Mouse (Mus musculus): ENCODE data around the gene Pip4k2a. TPM values are rescaled to one million over a fixed set of nuclear protein-coding genes. Genes with fewer than 3 reads are reported as not detected.

The Pip4k2a gene
- polyA plus RNA-seq, 1 experiment = 6.3 TPM

DNA sequence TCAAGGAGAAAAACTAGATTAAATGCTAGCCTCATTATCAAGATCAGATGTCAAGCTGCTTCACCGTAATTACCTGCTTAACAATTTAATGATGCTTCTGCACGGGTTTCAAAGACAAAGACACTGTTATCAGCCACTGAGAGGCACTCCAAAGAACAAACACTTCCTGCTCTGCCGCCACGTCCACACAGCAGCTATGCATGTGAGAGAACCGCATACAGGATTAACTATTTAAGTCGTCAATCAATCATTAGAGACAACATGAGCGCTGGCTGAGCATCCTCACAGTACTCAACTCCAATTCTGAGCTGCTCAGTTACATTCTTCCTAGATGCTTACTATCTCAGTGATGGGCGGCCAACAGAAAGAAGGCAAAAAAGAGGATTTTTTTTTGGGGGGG, 147.3 kb downstream of the Pip4k2a start:
- Histone ChIP-seq H3K4me3 (ENCODE audit: insufficient read depth, low read depth, low read length) (no peak overlapping the region), H3K4me1 (ENCODE audit: control insufficient read depth, insufficient read depth, insufficient read length, low read length) (no peaks in the 10 kb centered on the region), H3K27ac (replicated peaks; ENCODE audit: low read depth, low read length) (no peak overlapping the region)

DNA sequence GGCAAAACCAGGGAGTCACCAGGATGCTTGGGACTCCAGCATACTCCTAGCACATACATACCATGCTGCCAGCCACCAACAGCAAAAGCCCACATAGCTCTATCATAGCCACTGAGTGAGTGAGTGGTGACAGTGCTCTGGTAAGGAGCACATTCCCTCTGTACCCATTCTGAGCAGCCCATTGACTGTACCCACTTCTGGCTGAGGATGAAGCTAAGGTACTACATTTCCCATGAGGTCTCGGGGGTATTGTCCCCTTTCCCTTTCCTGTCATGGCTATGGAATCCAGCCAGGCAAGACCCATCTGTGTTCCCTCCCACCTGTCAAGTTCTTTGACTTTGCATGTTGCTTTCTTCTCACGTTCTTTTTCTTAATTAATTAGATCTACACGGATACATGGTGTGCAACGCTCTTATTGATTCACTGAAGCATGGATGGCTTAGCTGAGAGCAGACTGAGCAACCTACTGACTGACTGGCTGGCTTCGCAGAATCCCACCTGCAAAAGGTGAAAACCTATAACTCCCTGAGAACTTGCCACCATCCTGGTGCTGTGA, 149.8 kb downstream of the Pip4k2a start:
- no peak overlapping the region for H3K27ac ChIP-seq (replicated peaks; ENCODE audit: low read depth, low read length)
- H3K4me3 ChIP-seq (ENCODE audit: insufficient read depth, low read depth, low read length) = no peak overlapping the region
- H3K4me1 ChIP-seq (ENCODE audit: control insufficient read depth, insufficient read depth, insufficient read length, low read length) = no peaks in the 10 kb centered on the region

GRCm38 (mm10) chr2:18842527-18842926, 155.4 kb downstream of the Pip4k2a start:
- no peaks in the 10 kb centered on the region for H3K4me1 ChIP-seq (ENCODE audit: control insufficient read depth, insufficient read depth, insufficient read length, low read length)
- no peak overlapping the region for H3K4me3 ChIP-seq (ENCODE audit: insufficient read depth, low read depth, low read length)
- no peak overlapping the region for H3K27ac ChIP-seq (replicated peaks; ENCODE audit: low read depth, low read length)

- H3K4me1 ChIP-seq (ENCODE audit: control insufficient read depth, insufficient read depth, insufficient read length, low read length) = no peaks in the 10 kb centered on the region
- no peak overlapping the region for H3K4me3 ChIP-seq (ENCODE audit: insufficient read depth, low read depth, low read length)
- no peak overlapping the region for H3K27ac ChIP-seq (replicated peaks; ENCODE audit: low read depth, low read length)
Measured at GRCm38 (mm10) chr2:18841051-18841450, 156.9 kb downstream of the Pip4k2a start.

DNA sequence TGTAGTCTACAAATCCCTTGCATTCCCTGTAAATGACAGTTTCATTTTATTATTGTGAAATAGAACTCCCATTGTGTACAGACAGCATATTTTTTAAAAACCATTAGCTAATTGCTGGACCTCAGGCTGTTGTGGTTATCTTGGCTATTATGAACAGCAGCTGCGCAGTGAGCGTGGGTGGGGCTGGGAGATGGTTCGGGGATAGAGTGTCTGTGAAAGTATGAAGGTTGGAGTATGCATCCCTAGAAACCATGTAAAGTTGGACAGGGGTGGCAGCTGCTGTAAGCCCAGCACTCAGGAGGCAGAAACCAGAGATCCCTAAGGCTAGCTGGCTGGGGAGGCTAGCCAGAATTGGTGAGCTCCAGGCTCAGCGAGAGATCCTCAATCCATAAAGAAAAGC, 158.4 kb downstream of the Pip4k2a start:
- Histone ChIP-seq H3K4me3 (ENCODE audit: insufficient read depth, low read depth, low read length) (no peak overlapping the region), H3K27ac (replicated peaks; ENCODE audit: low read depth, low read length) (no peak overlapping the region), H3K4me1 (ENCODE audit: control insufficient read depth, insufficient read depth, insufficient read length, low read length) (no peaks in the 10 kb centered on the region)

GRCm38 (mm10) chr2:18835266-18835908, 162.5 kb downstream of the Pip4k2a start:
- Histone ChIP-seq H3K4me1 (ENCODE audit: control insufficient read depth, insufficient read depth, insufficient read length, low read length) (no peaks in the 10 kb centered on the region), H3K27ac (replicated peaks; ENCODE audit: low read depth, low read length) (no peak overlapping the region)

DNA sequence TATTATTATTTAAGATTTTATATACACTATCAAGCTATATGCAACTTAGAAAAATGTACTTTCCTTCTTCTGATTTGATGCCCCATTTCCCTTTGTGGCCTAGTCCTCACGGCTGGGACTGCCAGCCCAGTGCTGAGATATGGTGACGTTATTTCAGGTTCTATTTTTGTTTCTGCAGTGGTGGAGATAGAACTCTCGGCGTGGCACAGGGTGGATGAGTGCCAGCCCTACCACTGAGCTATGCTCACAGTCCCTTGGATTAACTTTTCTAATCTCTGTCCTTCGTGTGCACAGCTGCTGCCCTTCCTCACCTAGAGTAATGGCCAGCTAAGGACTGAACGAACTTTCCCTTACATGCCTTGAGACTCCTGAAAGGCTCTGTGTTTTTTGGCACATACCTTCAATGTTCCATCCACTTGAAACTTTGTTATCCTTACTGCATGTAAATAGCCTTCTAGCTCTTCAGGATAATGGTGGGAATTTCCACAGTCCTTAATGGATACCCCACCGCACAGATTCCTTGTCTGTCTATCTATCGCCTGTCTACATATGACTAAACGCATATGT, 164.8 kb downstream of the Pip4k2a start:
- H3K27ac ChIP-seq (replicated peaks; ENCODE audit: low read depth, low read length) = no peak overlapping the region
- H3K4me3 ChIP-seq (ENCODE audit: insufficient read depth, low read depth, low read length) = no peak overlapping the region
- no peaks in the 10 kb centered on the region for H3K4me1 ChIP-seq (ENCODE audit: control insufficient read depth, insufficient read depth, insufficient read length, low read length)

More at GRCm38 (mm10) chr2:18835266-18835908, 162.5 kb downstream of the Pip4k2a start:
- H3K4me3 ChIP-seq (ENCODE audit: insufficient read depth, low read depth, low read length) = no peak overlapping the region

- Histone ChIP-seq H3K4me3 (ENCODE audit: insufficient read depth, low read depth, low read length) (no peak overlapping the region), H3K27ac (replicated peaks; ENCODE audit: low read depth, low read length) (no peak overlapping the region), H3K4me1 (ENCODE audit: control insufficient read depth, insufficient read depth, insufficient read length, low read length) (no peaks in the 10 kb centered on the region)
Measured at GRCm38 (mm10) chr2:18831031-18831774, 166.7 kb downstream of the Pip4k2a start.

DNA sequence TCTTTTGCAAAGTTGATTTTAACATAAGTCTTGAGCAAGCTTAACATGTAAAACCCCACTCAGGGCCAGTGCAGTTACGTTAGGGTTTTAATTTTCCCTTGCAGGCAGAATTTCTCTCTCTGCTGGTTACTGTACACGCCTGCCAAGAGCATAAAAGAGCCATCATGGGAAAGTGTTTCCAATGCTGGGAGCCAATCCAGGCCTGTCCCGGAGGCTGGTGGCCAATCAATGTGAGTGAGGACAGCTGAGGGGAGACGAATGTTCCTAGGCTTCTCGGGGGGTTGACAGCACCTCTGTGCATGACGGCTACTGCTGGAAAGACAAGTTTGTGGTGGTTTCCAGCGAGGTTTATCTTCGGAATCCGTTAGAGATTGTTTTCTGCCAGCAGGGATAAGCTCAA, 175.2 kb downstream of the Pip4k2a start:
- H3K4me3 ChIP-seq (ENCODE audit: insufficient read depth, low read depth, low read length) = no peak overlapping the region
- H3K4me1 ChIP-seq (ENCODE audit: control insufficient read depth, insufficient read depth, insufficient read length, low read length) = peaks cover 8% of the 10 kb centered on the region; the same call in 1 of the 2 replicates
- no peak overlapping the region for H3K27ac ChIP-seq (replicated peaks; ENCODE audit: low read depth, low read length)

GRCm38 (mm10) chr2:18821451-18822379, 176.2 kb downstream of the Pip4k2a start:
- Histone ChIP-seq H3K4me3 (ENCODE audit: insufficient read depth, low read depth, low read length) (peak overlapping the region; percentile 58), H3K27ac (replicated peaks; ENCODE audit: low read depth, low read length) (peak overlapping the region; percentile 64), H3K4me1 (ENCODE audit: control insufficient read depth, insufficient read depth, insufficient read length, low read length) (peaks cover 8% of the 10 kb centered on the region; the same call in 1 of the 2 replicates)

- Histone ChIP-seq H3K4me1 (ENCODE audit: control insufficient read depth, insufficient read depth, insufficient read length, low read length) (peaks cover 8% of the 10 kb centered on the region; the same call in 1 of the 2 replicates), H3K27ac (replicated peaks; ENCODE audit: low read depth, low read length) (no peak overlapping the region)
Measured at GRCm38 (mm10) chr2:18819520-18819919, 178.4 kb downstream of the Pip4k2a start.

DNA sequence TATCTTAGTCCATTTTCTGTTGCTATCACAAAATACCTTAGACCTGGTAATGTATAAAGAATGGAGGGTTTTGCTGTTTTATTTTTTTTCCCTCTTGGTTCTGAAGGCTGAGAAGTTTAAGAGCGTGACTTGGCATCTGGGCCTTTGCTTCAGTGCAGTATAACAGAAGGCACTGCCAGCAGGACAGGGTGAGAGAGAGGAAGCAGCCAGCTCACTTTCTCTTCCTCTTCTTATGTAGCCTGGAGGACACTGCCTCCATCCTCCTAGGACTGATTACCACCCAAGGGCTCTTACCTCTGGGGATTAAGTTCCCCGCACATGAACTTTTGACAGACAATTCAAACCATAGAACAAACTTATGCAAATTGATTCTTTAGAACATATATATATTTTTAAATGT, 181.9 kb downstream of the Pip4k2a start:
- Histone ChIP-seq H3K27ac (replicated peaks; ENCODE audit: low read depth, low read length) (no peak overlapping the region), H3K4me3 (ENCODE audit: insufficient read depth, low read depth, low read length) (no peak overlapping the region), H3K4me1 (ENCODE audit: control insufficient read depth, insufficient read depth, insufficient read length, low read length) (peaks cover 2% of the 10 kb centered on the region; the same call in 1 of the 2 replicates)

More at GRCm38 (mm10) chr2:18819520-18819919, 178.4 kb downstream of the Pip4k2a start:
- H3K4me3 ChIP-seq (ENCODE audit: insufficient read depth, low read depth, low read length) = no peak overlapping the region

DNA sequence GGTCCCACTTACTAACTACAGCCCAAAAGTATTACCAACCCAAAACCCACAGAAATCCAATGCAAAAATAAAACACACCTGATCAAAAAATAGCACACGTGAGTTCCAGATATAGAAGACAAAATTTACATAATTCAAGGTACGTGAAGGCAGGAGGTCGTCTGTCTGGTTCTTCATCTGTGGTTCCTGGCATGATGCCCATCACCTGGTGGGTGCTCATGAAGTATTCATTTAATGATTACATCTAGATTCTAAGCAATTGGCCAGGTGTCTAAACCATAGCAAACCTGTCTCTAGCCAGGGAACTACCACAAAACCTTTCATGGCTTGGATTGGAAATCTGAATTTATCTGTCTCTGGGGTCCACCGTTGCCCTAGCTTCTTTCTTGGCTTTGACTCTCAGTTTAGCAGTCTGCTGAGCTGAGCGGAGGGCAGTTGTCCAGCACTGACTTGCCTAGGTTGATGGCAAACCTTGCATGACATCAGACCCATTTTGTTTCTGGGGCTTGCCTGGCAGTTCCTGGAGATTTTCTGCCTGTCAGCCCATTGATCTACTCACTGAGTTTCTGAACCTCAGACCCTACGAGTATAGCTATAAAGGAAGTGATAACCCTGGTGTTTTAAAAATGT, 182.5 kb downstream of the Pip4k2a start:
- Histone ChIP-seq H3K27ac (replicated peaks; ENCODE audit: low read depth, low read length) (no peak overlapping the region), H3K4me1 (ENCODE audit: control insufficient read depth, insufficient read depth, insufficient read length, low read length) (peaks cover 2% of the 10 kb centered on the region; the same call in 1 of the 2 replicates)

DNA sequence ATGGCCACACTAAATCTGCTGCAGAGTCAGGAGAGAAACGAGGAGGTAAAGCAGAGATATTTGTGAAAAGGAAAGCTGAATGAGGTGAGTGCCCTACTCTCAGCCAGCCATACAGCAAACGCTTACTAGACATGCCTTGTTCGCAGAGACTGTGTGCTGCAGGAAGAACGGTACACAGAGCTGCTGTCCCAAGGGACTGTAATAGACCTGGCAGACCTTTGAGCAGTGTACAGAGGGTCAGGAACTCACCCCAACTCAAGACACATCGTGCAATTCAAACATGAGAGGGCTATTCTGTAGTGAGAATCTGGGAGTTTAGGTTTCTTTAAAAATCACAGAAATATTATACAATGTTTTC, 183.5 kb downstream of the Pip4k2a start:
- Histone ChIP-seq H3K4me3 (ENCODE audit: insufficient read depth, low read depth, low read length) (no peak overlapping the region), H3K4me1 (ENCODE audit: control insufficient read depth, insufficient read depth, insufficient read length, low read length) (peaks cover 2% of the 10 kb centered on the region; the same call in 1 of the 2 replicates), H3K27ac (replicated peaks; ENCODE audit: low read depth, low read length) (no peak overlapping the region)

More for the DNA sequence above, 182.5 kb downstream of the Pip4k2a start:
- no peak overlapping the region for H3K4me3 ChIP-seq (ENCODE audit: insufficient read depth, low read depth, low read length)

Data from brown adipose tissue, adult 24 weeks (tissue).